Mouse (Mus musculus): ENCODE data around the gene Rlim.

DNA sequence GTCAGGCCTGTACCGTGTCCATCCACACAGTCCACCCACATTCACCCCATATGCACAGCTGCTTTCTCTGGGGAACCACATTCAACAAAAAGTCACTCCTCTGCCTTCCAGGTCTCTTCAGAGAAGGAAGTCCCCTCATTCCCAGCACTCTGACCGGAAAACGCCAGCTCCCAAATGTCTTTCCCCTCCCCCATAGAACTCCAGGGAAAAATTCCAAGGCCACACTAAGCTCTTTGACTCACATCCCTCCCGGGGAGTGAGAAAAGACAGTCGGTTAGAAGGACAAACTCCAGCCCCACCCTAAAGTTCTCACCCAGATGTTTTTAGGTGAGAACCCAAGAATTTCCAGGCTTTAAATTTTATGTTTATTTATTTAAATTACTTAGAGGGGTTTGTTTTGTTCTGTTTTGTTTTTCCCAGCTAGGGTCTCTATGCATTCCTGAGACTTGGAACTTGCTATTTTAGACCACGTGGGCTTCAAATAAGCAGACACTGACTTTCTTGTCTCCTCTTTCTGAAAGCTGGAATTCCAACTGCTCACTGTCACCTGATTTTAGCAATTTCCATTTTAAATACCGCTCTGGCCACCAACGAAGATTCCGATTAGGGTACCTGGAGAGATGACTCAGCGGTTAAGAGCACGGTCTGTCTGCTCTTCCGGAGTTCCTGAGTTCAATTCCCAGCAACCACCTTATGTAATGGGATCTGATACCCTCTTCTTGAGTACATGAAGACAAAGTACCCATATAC, 6.3 kb upstream of the Rlim start:
- TF ChIP-seq CTCF (IDR thresholded peaks at IDR 0.05; ENCODE audit: low read depth, low read length), result no peak
- TF ChIP-seq POLR2AphosphoS5 (IDR thresholded peaks at IDR 0.05; ENCODE audit: insufficient replicate concordance, low read depth, low read length), result no peak
